Mouse (Mus musculus) thymus, postnatal 25 days (tissue): ENCODE results near the gene Als2cr12.
"Not testable (repeated sequence)": the region's sequence is repeated elsewhere in the genome, so short reads cannot be mapped to it uniquely, and the experiment has no call there.

Experiments used
- DNase-seq: peaks from one replicate; pipeline ENCODE4 v3.0.0; 2022

The Als2cr12 gene

GRCm38 (mm10) chr1:58609591-58609990 lies 86.2 kb downstream of the Als2cr12 start:
- DNase-seq = not testable (repeated sequence)

DNA sequence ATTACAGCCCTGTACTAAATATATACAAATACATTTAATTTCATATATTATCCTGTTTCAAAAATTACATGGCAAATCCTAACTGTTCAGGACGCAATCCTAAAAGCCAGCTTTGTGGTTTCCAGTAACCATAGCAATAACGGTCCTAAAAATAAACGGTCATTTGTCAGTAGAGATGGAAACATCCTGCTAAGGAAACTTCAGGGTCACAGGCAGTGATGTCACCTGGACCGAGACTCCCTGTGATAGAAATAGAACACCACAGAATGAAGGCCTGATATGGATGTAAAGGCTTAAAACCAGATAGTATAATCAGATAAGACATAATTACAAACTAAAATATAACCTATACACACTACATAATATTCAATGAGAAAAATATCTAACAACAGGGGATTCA lies 92.1 kb downstream of the Als2cr12 start:
- no peak for DNase-seq

- no peak for DNase-seq
Measured at GRCm38 (mm10) chr1:58602681-58603080, 93.1 kb downstream of the Als2cr12 start.
